Mouse (Mus musculus) ES-Bruce4 (cell line): ENCODE measurements around the gene Smyd1. TPM values are rescaled to one million over a fixed set of nuclear protein-coding genes. Genes with fewer than 3 reads are reported as not detected.
A peak's percentile ranks its signal among the peaks of the same experiment; 100 is the strongest.
"Not testable (repeated sequence)": the region's sequence is repeated elsewhere in the genome, so short reads cannot be mapped to it uniquely, and the experiment has no call there.

Experiments
- H3K27ac ChIP-seq: 2 replicates; pipeline ENCODE4 v1.5.1; 2012; ENCODE audit warnings: low read length, inconsistent platforms; ENCODE audit not compliant: insufficient read depth
- H3K27me3 ChIP-seq: 2 replicates; pipeline ENCODE4 v1.6.1; 2012; ENCODE audit warnings: mild to moderate bottlenecking, low read length, inconsistent platforms; ENCODE audit not compliant: control insufficient read depth, poor library complexity, insufficient read depth, severe bottlenecking
- H3K36me3 ChIP-seq: 2 replicates; pipeline ENCODE4 v1.6.1; 2012; ENCODE audit warnings: inconsistent platforms, mild to moderate bottlenecking, low read length, moderate library complexity; ENCODE audit not compliant: control insufficient read depth, poor library complexity, insufficient read depth, severe bottlenecking
- H3K4me1 ChIP-seq: one replicate; pipeline ENCODE4 v1.8.1; 2011; ENCODE audit warnings: low read length; ENCODE audit not compliant: control insufficient read depth, insufficient read depth
- H3K4me3 ChIP-seq: 2 replicates; pipeline ENCODE4 v1.5.1; 2011; ENCODE audit warnings: low read depth, mild to moderate bottlenecking, low read length
- H3K9ac ChIP-seq: 2 replicates; pipeline ENCODE4 v1.6.1; 2012; ENCODE audit warnings: low read depth, mild to moderate bottlenecking, inconsistent platforms; ENCODE audit not compliant: poor library complexity, severe bottlenecking
- H3K9me3 ChIP-seq: replicated peaks from 2 replicates; pipeline ENCODE4 v1.6.1; 2012; ENCODE audit warnings: mild to moderate bottlenecking, low read length, inconsistent platforms; ENCODE audit not compliant: control insufficient read depth, poor library complexity, insufficient read depth, severe bottlenecking
- CTCF ChIP-seq: IDR thresholded peaks from one replicate; pipeline ENCODE4 v1.8.1; 2011; ENCODE audit warnings: low read depth, low read length
- EP300 ChIP-seq: IDR thresholded peaks from 2 replicates; pipeline ENCODE4 v1.6.1; 2011; ENCODE audit warnings: low read depth, low read length; ENCODE audit not compliant: insufficient read depth
- POLR2A ChIP-seq: IDR thresholded peaks from one replicate; pipeline ENCODE4 v1.8.1; 2011; ENCODE audit warnings: low read length; ENCODE audit not compliant: insufficient read depth
- polyA plus RNA-seq: library from polyadenylated mRNA; stranded (reverse); fragments of >200 nt; gene quantifications from 2 replicates; pipeline ENCODE4 v1.2.4, GENCODE M21; 2011; ENCODE audit warnings: low read depth; ENCODE audit not compliant: missing spikeins, insufficient read depth, insufficient read length

Smyd1 gene
- polyA plus RNA-seq, 1 experiment, result 0.42 TPM

GRCm38 (mm10) chr6:71271057-71271388, 51.0 kb downstream of the Smyd1 start:
- no peaks in the 10 kb centered on the region for H3K36me3 ChIP-seq
- no peak for TF ChIP-seq EP300
- no peak for TF ChIP-seq CTCF
- TF ChIP-seq POLR2A, result no peak

GRCm38 (mm10) chr6:71270301-71271056, 51.6 kb downstream of the Smyd1 start:
- TF ChIP-seq CTCF (no peak), POLR2A (peak; percentile 70)
- no peaks in the 10 kb centered on the region for H3K36me3 ChIP-seq
- H3K9ac ChIP-seq, result peak overlapping the region; percentile 86
- H3K9me3 ChIP-seq, result no peaks in the 10 kb centered on the region
- H3K27me3 ChIP-seq, result no peaks in the 10 kb centered on the region
- peak overlapping the region; percentile 97 for H3K27ac ChIP-seq
- H3K4me1 ChIP-seq, result no peaks in the 10 kb centered on the region
- peak overlapping the region; percentile 96 for H3K4me3 ChIP-seq

More at GRCm38 (mm10) chr6:71271057-71271388, 51.0 kb downstream of the Smyd1 start:
- H3K4me1 ChIP-seq, result no peaks in the 10 kb centered on the region
- H3K9ac ChIP-seq, result peak overlapping the region; percentile 86
- peak overlapping the region; percentile 87 for H3K27ac ChIP-seq
- no peaks in the 10 kb centered on the region for H3K27me3 ChIP-seq
- H3K9me3 ChIP-seq, result no peaks in the 10 kb centered on the region
- peak overlapping the region; percentile 96 for H3K4me3 ChIP-seq

- H3K27me3 ChIP-seq, H3K36me3 ChIP-seq, H3K4me3 ChIP-seq, H3K9me3 ChIP-seq, H3K4me1 ChIP-seq: not testable (repeated sequence)
- H3K27ac ChIP-seq, result peak overlapping the region; percentile 59
- H3K9ac ChIP-seq, result peak overlapping the region; percentile 56
These were observed 52.4 kb downstream of the Smyd1 start for GRCm38 (mm10) chr6:71269686-71270050.

- H3K27ac ChIP-seq, result peak overlapping the region; percentile 92
- no peak overlapping the region for H3K4me3 ChIP-seq
- no peaks in the 10 kb centered on the region for H3K36me3 ChIP-seq
- TF ChIP-seq EP300, result no peak
- peak; percentile 4 for TF ChIP-seq CTCF
- H3K9ac ChIP-seq, result peak overlapping the region; percentile 56
- H3K9me3 ChIP-seq, result no peaks in the 10 kb centered on the region
- no peaks in the 10 kb centered on the region for H3K4me1 ChIP-seq
- no peaks in the 10 kb centered on the region for H3K27me3 ChIP-seq
These were observed 52.9 kb downstream of the Smyd1 start for GRCm38 (mm10) chr6:71268929-71269685.

- not testable (repeated sequence) for H3K27me3 ChIP-seq, H3K4me3 ChIP-seq, H3K9ac ChIP-seq, H3K9me3 ChIP-seq, H3K36me3 ChIP-seq, H3K4me1 ChIP-seq
- H3K27ac ChIP-seq, result peak overlapping the region; percentile 55; the same call in 1 of the 2 replicates
- peak; percentile 50; the same call in 1 of the 2 replicates for TF ChIP-seq EP300
These were observed 54.4 kb downstream of the Smyd1 start for GRCm38 (mm10) chr6:71267603-71268002.

GRCm38 (mm10) chr6:71262142-71262833, 59.7 kb downstream of the Smyd1 start:
- Histone ChIP-seq H3K27ac (no peak overlapping the region), H3K36me3 (no peaks in the 10 kb centered on the region), H3K27me3 (no peaks in the 10 kb centered on the region), H3K4me1 (no peaks in the 10 kb centered on the region), H3K9me3 (peaks cover 5% of the 10 kb centered on the region), H3K4me3 (no peak overlapping the region), H3K9ac (no peak overlapping the region)
- no peak for TF ChIP-seq POLR2A
